Mouse (Mus musculus) gastrocnemius, adult 2 months (tissue): ENCODE results near the gene Trim29. TPM values are rescaled to one million over a fixed set of nuclear protein-coding genes. Genes with fewer than 3 reads are reported as not detected.

ENCODE experiments used
- DNase-seq: peaks from one replicate; pipeline ENCODE4 v3.0.0; 2022
- H3K27ac ChIP-seq: fragments of 200-600 bp; 2 replicates; pipeline ENCODE4 v1.8.1; 2022; ENCODE audit warnings: mild to moderate bottlenecking
- H3K4me3 ChIP-seq: fragments of 200-600 bp; 2 replicates; pipeline ENCODE4 v1.8.1; 2022; ENCODE audit warnings: mild to moderate bottlenecking, moderate library complexity
- CTCF ChIP-seq: fragments of 200-600 bp; IDR thresholded peaks from 2 replicates; pipeline ENCODE4 v1.8.1; 2022; ENCODE audit warnings: antibody characterized with exemption, mild to moderate bottlenecking, moderate library complexity
- intact Hi-C: fragments of 180-260 bp; cut with DNase I; formaldehyde crosslinking; loops from one replicate; pipeline ENCODE4 v1.15.1; 2025
- total RNA-seq, 2 experiments: library from RNA; stranded (reverse); gene quantifications; 2 replicates each; pipeline ENCODE4 v1.2.3; 2021

Gene Trim29
- total RNA-seq, 2 experiments from 2014 or later = not detected

DNA sequence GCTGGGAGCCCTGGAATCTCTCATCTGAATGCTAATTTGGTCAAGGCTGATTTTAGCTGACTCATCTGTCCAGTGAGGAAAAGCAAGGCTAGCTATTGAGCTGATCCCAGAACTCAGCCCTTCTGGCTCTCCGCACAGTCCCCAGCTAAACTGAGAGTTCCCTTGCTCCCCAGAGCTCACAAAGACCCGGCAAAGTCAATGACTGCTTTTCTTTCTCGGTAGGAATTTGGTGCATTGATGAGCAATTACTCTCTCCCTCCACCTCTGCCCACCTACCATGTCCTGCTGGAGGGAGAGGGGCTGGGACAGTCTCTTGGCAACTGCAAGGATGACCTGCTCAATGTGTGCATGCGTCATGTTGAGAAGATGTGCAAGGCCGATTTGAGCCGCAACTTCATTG lies 11.3 kb downstream of the Trim29 start:
- Histone ChIP-seq H3K27ac (no peak overlapping the region), H3K4me3 (no peak overlapping the region)
- intact Hi-C loops = no loop called here
- no peak for TF ChIP-seq CTCF
- no peak for DNase-seq

DNA sequence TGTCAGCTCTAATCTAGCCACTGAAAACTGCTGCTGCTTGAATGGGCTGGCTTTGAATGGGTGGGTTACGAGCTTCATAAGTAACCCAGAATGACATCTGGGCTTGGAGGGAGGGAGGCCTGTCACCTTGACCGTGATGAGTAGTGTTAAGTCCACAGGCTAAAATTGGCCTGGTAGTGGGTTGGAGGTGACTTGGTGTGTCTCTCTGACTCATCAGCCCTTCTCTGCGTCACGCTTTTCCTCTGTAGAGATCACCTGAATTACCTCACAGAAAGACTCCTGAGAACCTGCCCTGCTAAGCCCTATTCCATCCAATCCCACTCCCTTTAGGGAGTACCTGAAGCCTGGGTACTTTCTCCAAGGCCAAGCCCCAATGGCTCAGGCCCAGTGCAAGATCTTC lies 12.0 kb downstream of the Trim29 start:
- Histone ChIP-seq H3K27ac (no peak overlapping the region), H3K4me3 (no peak overlapping the region)
- TF ChIP-seq CTCF = no peak
- no peak for DNase-seq
- intact Hi-C loops = no loop called here

DNA sequence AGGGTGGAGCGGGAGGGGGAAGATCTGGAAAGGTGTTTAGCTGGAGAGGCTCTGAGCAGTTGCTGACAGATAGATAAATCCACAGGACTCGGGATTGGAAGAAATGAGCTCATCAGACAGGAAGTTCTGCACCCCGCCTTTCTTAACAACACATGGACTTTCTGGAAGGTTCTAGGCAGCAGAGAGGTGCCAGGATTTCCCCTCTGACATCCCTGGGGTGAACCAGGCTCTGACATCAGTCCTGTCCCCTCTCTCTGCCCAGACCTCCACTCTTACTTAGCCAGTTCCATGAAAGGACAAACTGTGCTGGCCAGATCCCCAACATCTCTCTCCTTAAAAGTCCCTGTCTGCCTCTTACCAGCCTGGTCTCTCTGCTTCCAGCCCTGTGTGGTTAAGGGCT lies 14.8 kb downstream of the Trim29 start:
- TF ChIP-seq CTCF = no peak
- intact Hi-C loops = no loop called here
- DNase-seq = peak; percentile 34
- Histone ChIP-seq H3K4me3 (no peak overlapping the region), H3K27ac (peak overlapping the region; percentile 32)

DNA sequence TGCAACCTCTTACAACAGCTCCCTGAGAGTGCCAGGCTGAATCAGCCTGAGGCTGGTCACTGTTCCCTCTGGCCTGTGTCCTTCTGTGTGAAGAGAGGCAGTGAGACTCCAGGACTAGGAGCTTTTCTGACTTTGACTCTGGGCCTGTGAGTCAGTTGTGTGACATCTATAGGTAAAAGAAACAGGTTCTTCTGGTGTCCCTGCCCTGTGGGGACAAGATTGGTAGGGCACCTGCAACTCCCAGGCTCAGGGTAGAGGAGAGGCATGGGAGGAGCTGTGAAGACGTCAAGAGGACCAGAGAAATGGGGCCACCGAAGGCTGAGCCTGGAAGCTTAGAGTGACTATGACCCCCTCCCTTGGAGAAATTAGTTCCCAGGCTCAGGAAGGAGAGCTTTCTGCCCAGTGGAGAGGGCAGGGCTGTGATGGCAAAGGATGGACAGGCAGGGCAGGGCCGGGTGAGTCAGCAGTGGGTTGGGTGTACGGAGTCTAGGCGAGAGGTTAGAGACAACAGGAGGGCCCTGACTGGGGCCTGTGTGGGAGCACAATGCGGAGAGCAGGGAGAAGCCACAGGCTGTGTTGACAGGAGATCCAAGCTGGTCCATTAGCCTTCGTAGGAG lies 15.5 kb downstream of the Trim29 start:
- TF ChIP-seq CTCF = no peak
- H3K27ac ChIP-seq = peak overlapping the region; percentile 32
- intact Hi-C loops = no loop called here
- H3K4me3 ChIP-seq = no peak overlapping the region
- DNase-seq = no peak

DNA sequence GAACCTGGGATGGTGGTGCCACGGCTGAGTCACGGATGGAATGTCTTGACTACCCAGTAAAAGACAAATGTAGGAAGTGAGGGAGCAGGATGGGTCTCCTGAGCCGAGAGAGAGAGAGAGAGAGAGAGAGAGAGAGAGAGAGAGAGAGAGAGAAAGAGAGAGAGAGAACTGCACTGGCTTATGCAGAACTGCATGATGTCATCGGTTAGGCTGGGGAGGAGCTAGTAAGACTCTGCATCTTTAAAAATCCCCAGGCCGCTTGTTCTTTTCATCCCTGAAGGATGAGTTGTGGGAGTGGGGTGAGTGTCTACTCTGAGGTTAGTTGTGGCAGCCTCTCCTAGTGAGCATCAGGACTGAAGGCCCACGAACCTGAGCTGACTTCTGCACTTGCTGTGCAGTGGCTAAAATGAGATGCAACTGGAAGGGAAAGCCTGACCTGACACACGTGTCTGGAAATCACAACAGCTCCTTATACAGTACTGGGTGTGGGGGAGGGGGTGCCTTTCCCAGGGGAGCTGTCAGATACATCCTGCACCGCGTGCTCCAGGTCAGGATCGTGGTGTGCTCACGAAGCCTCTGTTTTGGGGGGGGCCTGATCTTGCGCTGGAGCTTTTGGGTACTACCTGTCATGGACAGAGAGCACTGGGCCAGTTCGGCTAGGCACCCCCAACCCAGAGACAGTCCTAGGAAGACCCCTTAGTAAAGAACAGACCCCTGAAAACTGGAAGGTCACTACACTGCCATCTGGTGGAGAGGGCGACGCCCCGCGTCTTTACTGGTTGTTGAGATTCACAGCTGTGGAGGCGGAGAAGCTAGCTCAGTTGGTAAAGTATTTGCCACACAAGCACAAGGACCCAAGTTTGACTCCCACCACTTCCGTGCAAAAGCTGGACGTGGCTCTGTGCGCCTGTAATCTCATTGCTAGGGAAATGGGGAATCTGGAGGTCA lies 16.8 kb downstream of the Trim29 start:
- peak; percentile 50 for TF ChIP-seq CTCF
- DNase-seq = no peak
- no peak overlapping the region for H3K27ac ChIP-seq
- intact Hi-C loops = no loop called here
- H3K4me3 ChIP-seq = no peak overlapping the region

DNA sequence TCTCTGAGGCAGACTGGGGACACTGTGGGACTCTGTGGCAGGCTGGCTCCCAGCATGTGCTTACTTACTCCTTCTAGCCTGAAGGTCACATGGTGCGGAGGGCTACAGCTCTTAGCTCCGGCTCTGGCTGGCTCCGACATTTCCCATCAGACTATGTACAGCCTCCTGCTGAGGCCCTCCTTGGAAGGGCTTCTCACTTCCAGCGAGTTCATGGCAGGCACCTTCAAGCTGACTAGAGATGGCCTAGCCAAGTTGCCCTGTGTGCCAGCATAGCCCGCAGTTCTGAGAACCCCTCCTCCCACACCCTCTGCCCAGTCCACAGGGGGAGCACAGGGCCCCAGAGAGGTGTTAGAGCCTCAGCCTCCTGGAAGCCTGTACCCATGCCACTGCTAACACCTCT lies 19.8 kb downstream of the Trim29 start:
- H3K27ac ChIP-seq = no peak overlapping the region

DNA sequence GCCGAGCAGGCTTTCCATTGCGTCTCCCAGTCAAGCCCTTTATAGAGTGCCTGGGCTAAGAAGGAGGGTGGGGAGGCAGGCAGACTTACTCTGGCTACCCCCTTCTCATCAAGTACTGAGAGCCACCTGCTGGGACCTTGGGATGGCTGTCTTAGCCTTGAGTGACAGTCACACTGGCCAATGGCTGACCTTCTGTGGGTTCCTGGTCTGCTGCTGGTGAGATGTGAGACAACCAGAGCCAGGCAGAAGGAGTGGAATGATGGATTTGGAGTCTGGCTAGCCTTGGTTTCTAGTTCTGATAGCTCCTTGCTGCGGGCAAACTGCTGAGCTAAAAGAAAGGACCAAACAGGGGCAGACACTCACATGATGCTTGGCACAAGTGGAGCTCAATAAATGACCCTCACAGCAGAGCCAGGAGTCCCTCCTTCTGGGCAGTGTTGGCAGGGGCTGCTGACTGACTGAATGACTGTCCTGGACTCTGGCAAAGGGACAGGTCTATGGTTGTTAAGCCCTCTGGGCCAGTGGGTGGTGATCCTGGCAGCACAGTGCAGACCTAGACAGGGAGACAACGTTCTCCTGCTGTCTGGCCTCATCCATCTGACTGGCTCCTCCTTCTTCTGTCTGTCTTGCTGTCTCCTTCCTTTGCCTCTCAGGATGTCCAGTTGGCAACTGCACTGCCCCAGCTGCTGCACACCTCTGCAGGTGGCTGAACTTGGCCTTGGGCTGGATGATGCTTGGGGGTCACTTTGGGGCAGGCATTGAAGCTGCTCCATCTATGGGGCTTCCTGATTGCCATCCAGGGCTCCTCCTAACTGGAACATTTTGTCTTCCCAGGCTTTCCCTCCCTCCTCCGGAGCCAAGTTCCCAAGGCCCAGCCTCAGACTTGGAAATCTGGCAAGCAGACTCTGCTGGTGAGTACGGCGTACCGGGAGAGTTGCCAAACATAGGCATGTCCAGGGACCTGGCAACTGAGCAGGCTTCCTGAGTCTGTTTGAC lies 21.1 kb downstream of the Trim29 start:
- intact Hi-C loops = no loop called here
- peak; percentile 77 for DNase-seq
- peak overlapping the region; percentile 55 for H3K27ac ChIP-seq
- H3K4me3 ChIP-seq = no peak overlapping the region
- no peak for TF ChIP-seq CTCF

More for the DNA sequence above, 19.8 kb downstream of the Trim29 start:
- no peak for TF ChIP-seq CTCF
- DNase-seq = peak; percentile 43
- H3K4me3 ChIP-seq = no peak overlapping the region
- intact Hi-C loops = no loop called here

DNA sequence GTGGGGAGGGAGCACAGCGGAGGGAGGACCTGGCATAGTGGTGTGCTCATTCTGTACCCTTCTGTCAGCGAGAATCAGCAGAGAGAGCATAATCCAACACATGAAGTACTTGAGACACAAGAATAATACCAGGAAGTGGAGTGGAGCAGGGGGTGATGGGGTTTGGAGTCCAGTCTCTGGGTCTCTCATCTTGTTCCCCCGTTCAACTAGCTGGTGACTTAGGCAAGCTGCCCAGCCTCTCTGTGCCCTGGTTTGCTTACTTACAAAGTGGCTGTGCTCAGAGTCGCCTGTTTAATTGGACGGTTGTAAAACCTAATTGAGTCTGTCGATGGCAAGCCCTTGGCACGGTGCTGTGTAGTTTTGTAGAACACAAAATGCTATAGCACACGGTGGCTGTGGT lies 23.8 kb downstream of the Trim29 start:
- H3K4me3 ChIP-seq = no peak overlapping the region
- intact Hi-C loops = no loop called here
- H3K27ac ChIP-seq = no peak overlapping the region
- DNase-seq = no peak
- no peak for TF ChIP-seq CTCF

DNA sequence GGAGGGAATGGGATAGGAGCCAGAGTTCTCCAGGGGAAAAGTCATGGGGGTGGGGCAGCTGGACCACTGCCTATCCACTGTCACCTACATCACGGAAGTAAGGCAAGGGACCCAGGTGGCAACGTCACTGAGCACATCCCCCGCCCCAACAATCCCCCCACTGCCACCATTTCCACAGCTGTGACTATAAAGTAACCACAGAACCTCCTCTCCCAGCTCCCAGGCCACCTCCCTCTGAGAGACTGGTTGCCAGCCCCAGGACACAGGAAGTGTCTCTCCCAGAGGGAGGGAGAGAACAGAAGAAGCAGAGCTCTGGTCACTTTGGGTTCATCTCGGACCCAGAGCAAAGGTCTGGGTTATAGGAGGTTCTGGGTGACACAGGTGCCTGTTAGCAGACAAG lies 27.0 kb downstream of the Trim29 start:
- intact Hi-C loops = loop anchor here (2.0 to 5.0 kb wide), 2 partner anchors 153 to 410 kb away; no protein-coding TSS in a partner anchor
- TF ChIP-seq CTCF = no peak
- Histone ChIP-seq H3K4me3 (no peak overlapping the region), H3K27ac (no peak overlapping the region)
- no peak for DNase-seq

DNA sequence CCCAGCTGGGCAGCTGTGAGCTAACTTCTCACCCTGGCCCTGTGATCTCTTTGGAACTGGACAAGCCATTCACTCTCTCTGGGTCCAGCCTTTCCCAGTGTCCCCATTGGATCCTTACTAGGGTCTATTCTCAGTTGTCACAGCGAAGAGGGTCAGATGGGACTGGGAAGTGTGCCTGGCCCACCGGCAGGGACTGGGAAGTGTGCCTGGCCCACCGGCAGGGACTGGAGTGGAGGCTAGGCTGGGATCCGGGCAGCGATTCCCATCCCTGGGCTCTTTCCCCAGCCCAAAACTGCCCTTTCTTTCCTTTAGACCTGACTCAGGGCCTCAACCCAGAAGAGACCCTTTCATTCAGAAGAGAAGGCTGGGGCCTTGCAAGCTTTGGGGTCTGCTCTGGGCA lies 27.4 kb downstream of the Trim29 start:
- Histone ChIP-seq H3K4me3 (no peak overlapping the region), H3K27ac (no peak overlapping the region)
- no peak for TF ChIP-seq CTCF
- intact Hi-C loops = loop anchor here (2.0 to 5.0 kb wide), 2 partner anchors 153 to 409 kb away; no protein-coding TSS in a partner anchor
- no peak for DNase-seq

DNA sequence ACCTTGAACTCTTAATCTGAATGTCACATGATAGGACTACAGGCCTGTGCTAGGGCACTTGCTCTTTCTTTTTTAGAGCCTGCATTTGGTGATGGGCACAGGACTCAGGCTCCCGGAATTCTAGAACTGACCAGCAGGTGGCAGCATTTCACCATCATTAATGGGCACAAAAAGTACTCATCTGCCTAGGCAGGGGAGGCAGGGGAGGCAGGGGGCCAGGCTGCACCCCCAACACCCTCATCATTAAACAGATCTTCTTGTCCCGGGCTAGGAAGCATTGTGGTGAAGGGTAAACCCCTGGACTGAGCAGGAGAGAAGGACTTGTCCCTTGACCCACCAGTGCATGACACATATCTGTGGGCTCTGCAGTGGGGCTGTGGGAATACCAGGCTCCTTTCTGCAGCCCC lies 29.0 kb downstream of the Trim29 start:
- intact Hi-C loops = loop anchor here (1.0 to 5.0 kb wide), 3 partner anchors 151 to 463 kb away; no protein-coding TSS in a partner anchor
- H3K27ac ChIP-seq = no peak overlapping the region
- DNase-seq = peak; percentile 71
- H3K4me3 ChIP-seq = no peak overlapping the region
- TF ChIP-seq CTCF = peak; percentile 79

DNA sequence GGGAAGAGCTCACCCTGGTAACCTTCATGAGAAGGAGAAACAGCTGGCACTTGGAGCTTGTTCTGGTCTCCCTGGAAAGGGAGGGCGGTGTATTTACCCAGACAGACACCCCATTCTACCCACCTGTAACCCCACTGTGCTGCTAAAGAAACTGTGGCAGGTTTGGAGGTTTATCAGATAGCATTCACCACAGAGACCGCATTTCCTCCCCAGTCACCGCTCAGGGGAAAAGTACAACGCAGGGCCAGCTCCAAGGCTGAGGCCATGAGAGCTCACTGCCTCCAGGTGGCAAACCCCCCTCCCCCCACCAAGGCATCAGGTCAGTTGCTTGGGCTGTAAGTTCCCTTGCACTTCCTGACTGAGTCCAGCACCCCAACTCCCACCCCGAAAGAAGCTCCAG lies 39.4 kb downstream of the Trim29 start:
- intact Hi-C loops = no loop called here
- no peak overlapping the region for H3K27ac ChIP-seq
- no peak overlapping the region for H3K4me3 ChIP-seq
- DNase-seq = no peak
- no peak for TF ChIP-seq CTCF
